Mouse (Mus musculus) MEL (cell line): ENCODE measurements around the gene Tm4sf5. TPM values are rescaled to one million over a fixed set of nuclear protein-coding genes. Genes with fewer than 3 reads are reported as not detected.

Source experiments
- DNase-seq: peaks from one replicate; pipeline ENCODE4 v3.0.0; 2011; ENCODE audit warnings: low read depth, low spot score
- H3K27ac ChIP-seq: 2 replicates; pipeline ENCODE4 v1.5.1; 2012; ENCODE audit warnings: low read depth, mild to moderate bottlenecking, control low read depth, low read length, moderate library complexity; ENCODE audit not compliant: control insufficient read depth
- H3K27me3 ChIP-seq, 2 experiments: fragments of 150-350 bp in 1 of 2; sonication (generic) in 1 of 2; 2 replicates each; pipeline ENCODE4 v1.6.1; 2012; ENCODE audit warnings: low read length in 2 of 2, mild to moderate bottlenecking in 2 of 2, improper control_type of control experiment in 1 of 2, moderate library complexity in 1 of 2; ENCODE audit not compliant: insufficient read depth in 2 of 2, control insufficient read depth in 1 of 2
- H3K36me3 ChIP-seq, 2 experiments: 2 replicates each; pipeline ENCODE4 v1.6.1; 2012 to 2014; ENCODE audit warnings: low read length in 2 of 2, improper control_type of control experiment in 1 of 2, inconsistent platforms in 1 of 2, mild to moderate bottlenecking in 1 of 2; ENCODE audit not compliant: insufficient read depth in 2 of 2, control insufficient read depth in 1 of 2
- H3K4me1 ChIP-seq, 2 experiments: fragments of 150-350 bp in 1 of 2; sonication (generic) in 1 of 2; 2 replicates each; pipeline ENCODE4 v1.6.1; 2012; ENCODE audit warnings: low read length in 2 of 2, improper control_type of control experiment in 1 of 2, mild to moderate bottlenecking in 1 of 2; ENCODE audit not compliant: insufficient read depth in 2 of 2, control insufficient read depth in 1 of 2
- H3K4me3 ChIP-seq, 2 experiments: fragments of 150-350 bp in 1 of 2; sonication (generic) in 1 of 2; 2 replicates each; pipeline ENCODE4 v1.5.1; 2012; ENCODE audit warnings: low read depth in 2 of 2, low read length in 2 of 2, mild to moderate bottlenecking in 2 of 2, moderate library complexity in 2 of 2, control low read depth in 1 of 2, improper control_type of control experiment in 1 of 2; ENCODE audit not compliant: control insufficient read depth in 1 of 2, insufficient read depth in 1 of 2
- H3K79me2 ChIP-seq: 2 replicates; pipeline ENCODE4 v1.6.1; 2012; ENCODE audit warnings: mild to moderate bottlenecking, low read length, moderate library complexity; ENCODE audit not compliant: control insufficient read depth, poor library complexity, insufficient read depth
- H3K9ac ChIP-seq: 2 replicates; pipeline ENCODE4 v1.6.1; 2012; ENCODE audit warnings: low read depth, mild to moderate bottlenecking, control low read depth, low read length, moderate library complexity; ENCODE audit not compliant: control insufficient read depth, poor library complexity, severe bottlenecking
- H3K9me3 ChIP-seq: fragments of 150-350 bp; sonication (generic); replicated peaks from 2 replicates; pipeline ENCODE4 v1.6.1; 2012; ENCODE audit warnings: mild to moderate bottlenecking, low read length, improper control_type of control experiment, moderate library complexity; ENCODE audit not compliant: insufficient read depth
- BHLHE40 ChIP-seq: IDR thresholded peaks from 2 replicates; pipeline ENCODE4 v1.6.1; 2012; ENCODE audit warnings: low read depth, mild to moderate bottlenecking, inconsistent platforms, low read length, improper control_type of control experiment, borderline replicate concordance
- CHD1 ChIP-seq: IDR thresholded peaks from 2 replicates; pipeline ENCODE4 v1.6.1; 2012; ENCODE audit warnings: low read depth, mild to moderate bottlenecking, inconsistent platforms, low read length, improper control_type of control experiment
- CTCF ChIP-seq, 3 experiments: IDR thresholded peaks in 2 of 3; conservative IDR thresholded peaks in 1 of 3; 2 replicates each; pipeline ENCODE4 v1.5.1; 2011 to 2012; ENCODE audit warnings: low read length in 3 of 3, low read depth in 2 of 3, mild to moderate bottlenecking in 2 of 3, improper control_type of control experiment in 1 of 3, inconsistent platforms in 1 of 3, mixed read lengths in 1 of 3, moderate library complexity in 1 of 3; ENCODE audit not compliant: control insufficient read depth in 1 of 3, insufficient read depth in 1 of 3, poor library complexity in 1 of 3, severe bottlenecking in 1 of 3
- E2F4 ChIP-seq: IDR thresholded peaks from 2 replicates; pipeline ENCODE4 v1.6.1; 2011; ENCODE audit warnings: low read depth, low read length, improper control_type of control experiment, borderline replicate concordance
- EP300 ChIP-seq, 2 experiments: IDR thresholded peaks; 2 replicates each; pipeline ENCODE4 v1.6.1; 2011; ENCODE audit warnings: improper control_type of control experiment in 2 of 2, low read length in 2 of 2, low read depth in 1 of 2, mild to moderate bottlenecking in 1 of 2
- GABPA ChIP-seq: IDR thresholded peaks from 2 replicates; pipeline ENCODE4 v1.6.1; 2012; ENCODE audit warnings: low read depth, mild to moderate bottlenecking, inconsistent platforms, low read length, improper control_type of control experiment, moderate library complexity
- HCFC1 ChIP-seq: IDR thresholded peaks from 2 replicates; pipeline ENCODE4 v1.6.1; 2012; ENCODE audit warnings: low read depth, mild to moderate bottlenecking, inconsistent platforms, low read length, improper control_type of control experiment, moderate library complexity
- JUND ChIP-seq: IDR thresholded peaks from 2 replicates; pipeline ENCODE4 v1.6.1; 2011; ENCODE audit warnings: low read depth, mild to moderate bottlenecking, improper control_type of control experiment, low read length
- KAT2A ChIP-seq: conservative IDR thresholded peaks from 2 replicates; pipeline ENCODE4 v1.6.1; 2012; ENCODE audit warnings: low read depth, low read length, improper control_type of control experiment, inconsistent platforms
- MAX ChIP-seq: IDR thresholded peaks from 2 replicates; pipeline ENCODE4 v1.6.1; 2011; ENCODE audit warnings: low read length, improper control_type of control experiment
- MXI1 ChIP-seq: IDR thresholded peaks from 2 replicates; pipeline ENCODE4 v1.6.1; 2011; ENCODE audit warnings: mild to moderate bottlenecking, low read depth, low read length, improper control_type of control experiment
- MYC ChIP-seq: IDR thresholded peaks from 2 replicates; pipeline ENCODE4 v1.6.1; 2011; ENCODE audit warnings: low read depth, mild to moderate bottlenecking, low read length, improper control_type of control experiment, moderate library complexity
- NRF1 ChIP-seq: IDR thresholded peaks from 2 replicates; pipeline ENCODE4 v1.6.1; 2014; ENCODE audit warnings: low read depth, mild to moderate bottlenecking, inconsistent platforms, low read length, improper control_type of control experiment, moderate library complexity; ENCODE audit not compliant: poor library complexity, insufficient read depth, severe bottlenecking
- POLR2A ChIP-seq, 2 experiments: IDR thresholded peaks; 2 replicates each; pipeline ENCODE4 v1.6.1; 2011 to 2012; ENCODE audit warnings: low read length in 2 of 2, mild to moderate bottlenecking in 2 of 2, control low read depth in 1 of 2, improper control_type of control experiment in 1 of 2, low read depth in 1 of 2, moderate library complexity in 1 of 2; ENCODE audit not compliant: control insufficient read depth in 1 of 2, insufficient read depth in 1 of 2, poor library complexity in 1 of 2
- RAD21 ChIP-seq: IDR thresholded peaks from 2 replicates; pipeline ENCODE4 v1.6.1; 2011; ENCODE audit warnings: mild to moderate bottlenecking, low read depth, low read length, improper control_type of control experiment
- RCOR1 ChIP-seq: IDR thresholded peaks from 2 replicates; pipeline ENCODE4 v1.6.1; 2012; ENCODE audit warnings: low read depth, mild to moderate bottlenecking, inconsistent platforms, low read length, improper control_type of control experiment
- SMC3 ChIP-seq: IDR thresholded peaks from 2 replicates; pipeline ENCODE4 v1.6.1; 2011; ENCODE audit warnings: low read depth, low read length, improper control_type of control experiment
- UBTF ChIP-seq: IDR thresholded peaks from 2 replicates; pipeline ENCODE4 v1.6.1; 2012; ENCODE audit warnings: low read depth, mild to moderate bottlenecking, inconsistent platforms, low read length, improper control_type of control experiment, moderate library complexity, borderline replicate concordance; ENCODE audit not compliant: insufficient read depth
- USF2 ChIP-seq, 2 experiments: IDR thresholded peaks; 2 replicates each; pipeline ENCODE4 v1.6.1; 2011 to 2012; ENCODE audit warnings: improper control_type of control experiment in 2 of 2, low read length in 2 of 2, borderline replicate concordance in 1 of 2, inconsistent platforms in 1 of 2, low read depth in 1 of 2, mild to moderate bottlenecking in 1 of 2; ENCODE audit not compliant: insufficient read depth in 1 of 2
- ZKSCAN1 ChIP-seq: IDR thresholded peaks from 2 replicates; pipeline ENCODE4 v1.6.1; 2012; ENCODE audit warnings: low read depth, mild to moderate bottlenecking, inconsistent platforms, low read length, improper control_type of control experiment, moderate library complexity
- ZMIZ1 ChIP-seq: IDR thresholded peaks from 2 replicates; pipeline ENCODE4 v1.6.1; 2012; ENCODE audit warnings: low read depth, mild to moderate bottlenecking, inconsistent platforms, low read length, improper control_type of control experiment, moderate library complexity
- ZNF384 ChIP-seq: IDR thresholded peaks from 2 replicates; pipeline ENCODE4 v1.6.1; 2012; ENCODE audit warnings: low read depth, mild to moderate bottlenecking, inconsistent platforms, low read length, improper control_type of control experiment
- polyA plus RNA-seq, 2 experiments: library from polyadenylated mRNA; stranded (reverse) in 1 of 2; unstranded in 1 of 2; fragments of >175 nt in 1 of 2; fragments of >200 nt in 1 of 2; gene quantifications; 2 replicates each; pipeline versions ENCODE4 v1.2.1 to v1.2.4; 2012; ENCODE audit warnings: low replicate concordance in 2 of 2, low read depth in 1 of 2; ENCODE audit not compliant: insufficient read length in 2 of 2, insufficient read depth in 1 of 2, missing spikeins in 1 of 2
- total RNA-seq: library from RNA; depleted of rRNA; stranded (reverse); fragments of 300-350 nt; gene quantifications from 2 replicates; pipeline ENCODE4 v1.2.3, GENCODE M21; 2012

Tm4sf5 gene
- total and polyA plus RNA-seq, 3 experiments = 0.21 to 0.27 TPM; not detected in 1

DNA sequence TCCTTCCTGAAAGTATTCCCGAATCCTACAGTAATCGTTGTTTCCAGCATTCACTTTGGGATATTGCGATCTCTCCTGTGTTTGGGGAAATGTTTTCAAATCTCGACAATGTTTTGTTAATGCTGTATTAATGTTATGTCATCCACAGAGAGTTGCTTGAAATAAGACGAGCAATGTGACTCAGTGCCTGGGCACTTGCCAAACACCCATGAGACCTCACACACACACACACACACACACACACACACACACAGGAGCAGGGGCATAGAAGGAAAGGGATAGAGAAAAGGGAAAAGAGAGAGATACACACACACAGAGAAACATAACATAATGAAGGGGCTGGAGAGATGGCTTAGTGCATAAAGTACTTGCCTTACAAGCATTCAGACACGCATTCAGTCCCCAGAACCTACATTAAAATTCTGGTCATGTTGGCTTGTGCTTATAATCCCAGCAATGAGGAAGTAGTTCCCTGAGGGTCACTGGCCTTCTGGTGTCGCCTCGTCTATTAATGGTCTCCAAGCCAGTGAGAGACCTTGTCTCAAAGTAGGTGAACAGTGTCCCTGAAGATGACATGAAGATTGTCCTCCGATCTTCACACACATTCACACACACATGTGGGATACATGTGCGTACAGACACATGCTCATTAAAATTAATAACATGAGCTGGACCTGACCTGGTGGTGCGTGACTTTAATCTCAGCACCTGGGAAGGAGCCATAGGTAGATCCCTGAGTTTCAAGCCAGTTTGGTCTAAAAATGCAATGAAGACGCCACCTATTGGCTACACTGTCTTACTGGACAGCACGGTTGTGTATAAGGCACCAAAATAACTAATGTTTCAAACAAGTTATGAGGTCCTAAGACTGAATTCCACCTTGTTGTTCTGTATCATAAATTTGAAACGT lies 5.2 kb upstream of the Tm4sf5 start:
- Histone ChIP-seq H3K27me3 (peaks cover 13 to 19% of the 10 kb centered on the region in 2 experiments), H3K27ac (no peak overlapping the region), H3K9me3 (no peaks in the 10 kb centered on the region), H3K36me3 (peaks cover 0 to 2% of the 10 kb centered on the region in 2 experiments; a peak in 1 of 4 replicates)
- peak in 1 of 3 experiments; percentile 39; a peak in 2 of 6 replicates for TF ChIP-seq CTCF (IDR thresholded peaks at IDR 0.05 in 2 of 3, conservative IDR thresholded peaks at IDR 0.05 in 1 of 3; ENCODE audit: control insufficient read depth in 1 of 3, insufficient read depth in 1 of 3, low read depth in 2 of 3, low read length in 3 of 3, poor library complexity in 1 of 3, severe bottlenecking in 1 of 3)
- TF ChIP-seq USF2 (IDR thresholded peaks at IDR 0.05; ENCODE audit: borderline replicate concordance in 1 of 2, insufficient read depth in 1 of 2, low read depth in 1 of 2, low read length in 2 of 2) = no peak
- TF ChIP-seq KAT2A = no peak
- no peak for TF ChIP-seq E2F4
- TF ChIP-seq JUND = no peak
- no peak for TF ChIP-seq UBTF
- TF ChIP-seq RAD21 = peak; percentile 23
- TF ChIP-seq GABPA = no peak
- no peak for TF ChIP-seq POLR2A (IDR thresholded peaks at IDR 0.05; ENCODE audit: control insufficient read depth in 1 of 2, insufficient read depth in 1 of 2, low read depth in 1 of 2, low read length in 2 of 2, poor library complexity in 1 of 2)
- no peak for TF ChIP-seq ZKSCAN1
- TF ChIP-seq SMC3 = peak; percentile 50
- TF ChIP-seq, all 39 proteins: peak for 3
- no peaks in the 10 kb centered on the region for H3K79me2 ChIP-seq
- no peak overlapping the region for H3K9ac ChIP-seq
- H3K4me1 ChIP-seq = peaks cover 0 to 2% of the 10 kb centered on the region in 2 experiments; a peak in 2 of 4 replicates
- no peak for DNase-seq
- no peak overlapping the region for H3K4me3 ChIP-seq

- no peak overlapping the region for H3K27ac ChIP-seq
- H3K9ac ChIP-seq = no peak overlapping the region
- no peaks in the 10 kb centered on the region for H3K9me3 ChIP-seq
- no peak overlapping the region for H3K4me3 ChIP-seq
- TF ChIP-seq HCFC1 (no peak), RCOR1 (no peak), MXI1 (no peak), NRF1 (no peak), MYC (no peak), BHLHE40 (no peak), JUND (no peak), ZMIZ1 (no peak), CHD1 (no peak), MAX (no peak), EP300 (IDR thresholded peaks at IDR 0.05; ENCODE audit: low read depth in 1 of 2, low read length in 2 of 2) (no peak), ZNF384 (no peak)
- H3K27me3 ChIP-seq = peaks cover 13 to 19% of the 10 kb centered on the region in 2 experiments
- peaks cover 0 to 7% of the 10 kb centered on the region in 2 experiments; a peak in 2 of 4 replicates for H3K36me3 ChIP-seq
- peaks cover 0 to 8% of the 10 kb centered on the region in 2 experiments; a peak in 2 of 4 replicates for H3K4me1 ChIP-seq
- no peak for DNase-seq
- no peaks in the 10 kb centered on the region for H3K79me2 ChIP-seq
Observed at GRCm38 (mm10) chr11:70500476-70500812, 4.6 kb upstream of the Tm4sf5 start.
